Mouse (Mus musculus) thymus, postnatal 25 days (tissue): Measurements from ENCODE around the gene Ugdh.
"Not testable (repeated sequence)": the region's sequence is repeated elsewhere in the genome, so short reads cannot be mapped to it uniquely, and the experiment has no call there.

Source experiments
- DNase-seq: peaks from one replicate; pipeline ENCODE4 v3.0.0; 2022

The Ugdh gene

GRCm38 (mm10) chr5:65435806-65436561 is at the start of gene Ugdh:
Ugdh (minus strand) TSS chr5:65435949.
- DNase-seq = peak; percentile 97

GRCm38 (mm10) chr5:65482996-65483395 is 47.2 kb upstream of the Ugdh start:
- DNase-seq = no peak

GRCm38 (mm10) chr5:65480511-65480910 is 44.8 kb upstream of the Ugdh start:
- DNase-seq = no peak

- DNase-seq = no peak
These were observed 44.1 kb upstream of the Ugdh start for GRCm38 (mm10) chr5:65479681-65480445.

- no peak for DNase-seq
These were observed 42.5 kb upstream of the Ugdh start for GRCm38 (mm10) chr5:65478224-65478623.

GRCm38 (mm10) chr5:65476739-65477138 is 41.0 kb upstream of the Ugdh start:
- not testable (repeated sequence) for DNase-seq

- DNase-seq = no peak
These were observed 40.1 kb upstream of the Ugdh start for GRCm38 (mm10) chr5:65475806-65476205.

- no peak for DNase-seq
These were observed 34.0 kb upstream of the Ugdh start for GRCm38 (mm10) chr5:65469766-65470165.

GRCm38 (mm10) chr5:65466911-65467310 is 31.2 kb upstream of the Ugdh start:
- no peak for DNase-seq

- no peak for DNase-seq
These were observed 24.6 kb upstream of the Ugdh start for GRCm38 (mm10) chr5:65460361-65460760.

GRCm38 (mm10) chr5:65459454-65459853 is 23.7 kb upstream of the Ugdh start:
- no peak for DNase-seq

- DNase-seq = no peak
These were observed 22.1 kb upstream of the Ugdh start for GRCm38 (mm10) chr5:65457846-65458245.

- DNase-seq = no peak
These were observed 21.5 kb upstream of the Ugdh start for GRCm38 (mm10) chr5:65457086-65457827.

- no peak for DNase-seq
These were observed 19.0 kb upstream of the Ugdh start for GRCm38 (mm10) chr5:65454771-65455170.

GRCm38 (mm10) chr5:65448941-65449340 is 13.2 kb upstream of the Ugdh start:
- no peak for DNase-seq

GRCm38 (mm10) chr5:65447826-65448225 is 12.1 kb upstream of the Ugdh start:
- no peak for DNase-seq

- no peak for DNase-seq
These were observed 11.0 kb upstream of the Ugdh start for GRCm38 (mm10) chr5:65446756-65447155.

- no peak for DNase-seq
These were observed 9.2 kb upstream of the Ugdh start for GRCm38 (mm10) chr5:65444981-65445380.

GRCm38 (mm10) chr5:65438041-65438440 is 2.3 kb upstream of the Ugdh start:
- DNase-seq = no peak

- DNase-seq = no peak
These were observed 365 bp downstream of the Ugdh start for GRCm38 (mm10) chr5:65435363-65435805.

GRCm38 (mm10) chr5:65434471-65435362 is 1.0 kb downstream of the Ugdh start:
- DNase-seq = no peak

- DNase-seq = no peak
These were observed 6.3 kb downstream of the Ugdh start for GRCm38 (mm10) chr5:65429441-65429840.
